Mouse (Mus musculus): ENCODE data around the gene Ddrgk1.

Ddrgk1 gene

DNA sequence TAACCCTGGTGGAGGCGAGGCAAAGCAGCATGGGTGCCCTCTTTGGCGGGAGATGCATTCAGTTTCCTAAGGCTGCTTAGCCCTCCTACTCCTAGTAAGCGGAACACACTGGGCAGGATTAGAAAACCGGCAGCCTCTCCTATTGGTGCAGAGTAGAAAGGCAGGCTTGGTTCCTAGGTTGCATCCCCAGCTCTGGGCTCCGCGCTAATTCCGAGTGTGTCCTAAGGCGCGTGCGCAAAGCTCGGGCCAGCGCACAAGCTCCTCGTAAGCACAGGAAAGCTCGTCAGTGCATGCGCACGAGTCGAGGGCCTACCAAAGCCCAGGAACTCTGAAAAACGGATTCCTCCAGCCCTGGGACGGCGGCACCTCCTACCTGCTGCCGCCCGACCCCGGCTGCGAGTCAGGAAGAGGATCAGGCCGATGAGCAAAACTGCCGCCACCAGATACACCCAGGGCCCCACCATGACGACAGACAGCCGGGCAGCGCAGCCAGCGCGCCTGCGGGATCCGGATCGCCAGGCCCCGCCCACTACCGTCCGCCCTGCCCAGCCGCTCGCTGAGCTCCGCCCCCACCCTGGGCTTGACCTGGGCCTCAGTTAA lies at the start of gene Ddrgk1:
Gene Ddrgk1, minus strand, starts transcription at position 558 of the 600 bp plus-strand sequence.
- DNase-seq (ENCODE audit: low spot score) = peak; percentile 91

GRCm38 (mm10) chr2:130707057-130707456 lies 42.6 kb upstream of the Ddrgk1 start:
- no peak for DNase-seq (ENCODE audit: low spot score)

DNA sequence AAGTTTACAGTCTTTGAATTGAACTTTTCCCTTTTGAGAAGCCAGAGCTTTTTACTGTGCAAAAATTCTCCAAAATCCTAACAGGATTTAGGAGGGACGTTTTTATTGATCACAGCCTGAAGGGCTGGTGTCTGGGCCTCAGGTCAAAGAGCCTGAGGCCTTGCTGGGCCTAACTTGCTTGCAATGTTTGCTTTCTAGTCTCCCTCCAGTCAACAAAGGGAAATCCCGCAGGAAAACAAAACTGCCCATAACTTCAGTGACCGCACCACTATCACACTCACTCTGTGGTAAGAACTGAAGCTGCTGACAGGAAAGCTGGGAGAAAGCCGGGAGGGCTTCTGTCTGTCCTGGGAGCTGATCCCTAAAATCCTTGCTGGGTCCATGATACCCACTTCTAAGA lies 42.1 kb upstream of the Ddrgk1 start:
- no peak for DNase-seq (ENCODE audit: low spot score)

DNA sequence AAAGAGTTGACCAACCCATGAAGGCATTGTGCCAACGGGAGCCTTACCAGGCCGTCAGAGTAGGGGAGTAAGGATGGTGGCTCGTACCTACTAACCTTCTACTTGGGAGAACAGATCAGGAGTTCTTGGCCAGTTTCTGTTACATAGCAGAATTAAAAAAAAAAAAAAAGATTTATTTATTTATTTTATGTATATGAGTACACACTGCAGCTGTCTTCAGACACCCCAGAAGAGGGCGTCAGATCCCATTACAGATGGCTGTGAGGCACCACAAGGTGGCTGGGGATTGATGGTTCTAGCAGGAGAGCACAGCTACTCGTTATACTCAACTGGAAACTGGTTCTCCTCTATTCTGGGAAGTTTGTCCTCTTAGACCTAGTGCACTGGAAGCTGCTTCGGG lies 40.7 kb upstream of the Ddrgk1 start:
- DNase-seq (ENCODE audit: low spot score) = no peak

- DNase-seq (ENCODE audit: low spot score) = no peak
These were observed 39.9 kb upstream of the Ddrgk1 start for GRCm38 (mm10) chr2:130704040-130705001.

- DNase-seq (ENCODE audit: low spot score) = no peak
These were observed 33.4 kb upstream of the Ddrgk1 start for GRCm38 (mm10) chr2:130697821-130698266.

GRCm38 (mm10) chr2:130697153-130697810 lies 32.8 kb upstream of the Ddrgk1 start, which contains the start of gene Slc4a11:
Slc4a11 (minus strand) TSS chr2:130697519.
- peak; percentile 65 for DNase-seq (ENCODE audit: low spot score)

DNA sequence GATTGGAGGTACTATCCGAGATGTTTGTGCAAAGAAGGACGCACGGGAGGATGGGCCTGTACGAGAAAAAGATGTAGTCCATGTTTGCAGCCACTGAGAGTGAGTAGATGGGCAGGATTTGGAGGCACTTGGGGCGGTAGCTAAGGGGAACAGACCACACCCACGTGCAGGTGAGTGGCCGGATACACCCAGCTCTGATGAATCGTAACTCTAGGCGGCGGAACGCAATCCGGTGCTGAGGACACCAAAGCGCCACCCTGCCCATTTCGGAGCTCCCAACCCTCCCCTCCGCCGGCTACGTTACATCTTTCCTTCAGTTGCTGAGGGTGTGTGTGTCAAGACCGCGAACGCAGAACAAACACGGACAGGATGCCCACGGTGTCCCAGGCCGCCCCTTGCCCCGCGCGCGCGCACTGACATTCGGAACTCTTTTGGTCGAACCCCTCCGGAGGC lies 32.3 kb upstream of the Ddrgk1 start:
- no peak for DNase-seq (ENCODE audit: low spot score)

DNA sequence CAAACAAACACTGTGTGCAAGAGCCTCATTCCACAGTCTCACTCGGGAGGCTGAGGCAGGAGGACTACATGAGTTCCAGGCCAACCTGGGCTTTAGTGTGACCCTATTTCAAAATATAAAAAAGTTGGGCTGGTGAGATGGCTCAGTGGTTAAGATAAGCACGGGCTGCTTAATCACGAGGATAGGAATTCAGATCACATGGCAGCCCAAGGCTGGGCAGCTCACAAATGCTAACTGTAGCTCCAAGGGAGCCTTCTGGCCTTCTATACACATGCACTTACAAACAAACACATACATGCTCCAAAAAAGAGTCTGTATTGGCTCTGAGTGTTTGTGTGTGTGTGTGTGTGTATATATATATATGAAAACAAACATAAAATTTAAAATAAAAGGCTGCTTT lies 29.1 kb upstream of the Ddrgk1 start:
- no peak for DNase-seq (ENCODE audit: low spot score)

DNA sequence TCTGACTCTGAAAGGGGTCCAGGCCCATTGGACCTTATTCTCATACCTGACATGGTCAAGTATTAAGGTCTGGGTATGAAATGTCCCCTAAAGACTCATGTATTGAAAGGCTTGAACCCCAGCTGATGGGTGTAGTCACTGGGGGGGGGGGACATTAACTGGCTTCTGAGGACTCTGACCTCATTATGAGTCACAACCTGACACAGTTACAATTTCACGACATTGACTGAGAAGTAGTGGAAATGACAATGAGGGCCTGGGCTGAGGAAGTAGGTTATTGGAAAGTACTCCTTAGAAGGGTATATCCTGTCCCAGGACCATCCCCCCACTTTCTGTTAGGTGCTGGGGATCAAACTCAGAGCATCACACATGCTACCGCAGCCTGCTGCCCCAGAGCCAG lies 24.6 kb upstream of the Ddrgk1 start:
- no peak for DNase-seq (ENCODE audit: low spot score)

- DNase-seq (ENCODE audit: low spot score) = no peak
These were observed 21.0 kb upstream of the Ddrgk1 start for GRCm38 (mm10) chr2:130685426-130685825.

GRCm38 (mm10) chr2:130681531-130681930 lies 17.1 kb upstream of the Ddrgk1 start:
- no peak for DNase-seq (ENCODE audit: low spot score)

GRCm38 (mm10) chr2:130679899-130680298 lies 15.4 kb upstream of the Ddrgk1 start:
- no peak for DNase-seq (ENCODE audit: low spot score)

DNA sequence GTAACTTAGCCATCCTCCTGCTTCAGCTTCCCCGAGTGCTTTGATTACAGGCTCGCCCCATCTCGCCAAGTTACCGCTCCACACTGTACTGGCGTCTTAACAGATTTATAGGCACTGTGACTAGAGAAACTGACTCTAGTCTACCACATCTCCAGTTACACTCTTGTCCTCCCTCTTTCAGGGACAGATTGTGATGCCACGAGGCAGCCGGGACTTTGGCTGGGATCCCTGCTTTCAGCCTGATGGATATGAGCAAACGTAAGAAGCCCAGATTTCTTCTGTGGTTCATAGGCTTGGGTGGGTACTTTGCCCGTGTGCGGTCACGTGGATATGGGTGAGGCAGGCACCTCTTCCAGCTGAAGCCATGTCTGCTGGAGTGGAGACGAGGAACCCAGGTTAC lies 14.7 kb upstream of the Ddrgk1 start:
- no peak for DNase-seq (ENCODE audit: low spot score)

GRCm38 (mm10) chr2:130677211-130677610 lies 12.8 kb upstream of the Ddrgk1 start:
- DNase-seq (ENCODE audit: low spot score) = peak; percentile 82

DNA sequence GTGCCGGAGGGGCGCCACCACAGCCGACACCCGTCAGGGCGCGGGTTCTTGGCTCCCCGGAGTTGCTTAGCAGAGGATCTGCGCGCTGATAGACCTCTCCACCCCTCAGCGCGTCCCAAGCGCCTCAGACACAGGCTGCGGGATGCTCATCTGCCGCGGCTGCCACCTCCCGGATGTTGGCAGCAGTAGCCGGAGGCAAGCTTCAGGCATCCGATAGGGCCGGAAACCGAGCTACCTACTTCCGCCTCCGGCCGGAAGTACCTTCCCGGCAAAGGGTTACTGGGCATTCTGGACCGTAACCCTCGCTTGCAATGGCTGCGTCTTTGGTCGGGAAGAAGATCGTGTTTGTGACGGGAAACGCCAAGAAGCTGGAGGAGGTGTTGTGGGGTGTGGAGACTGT lies 3.1 kb upstream of the Ddrgk1 start, which contains the start of gene Itpa:
Gene Itpa, plus strand, starts transcription at position 52 of the 400 bp plus-strand sequence.
- peak; percentile 89 for DNase-seq (ENCODE audit: low spot score)

DNA sequence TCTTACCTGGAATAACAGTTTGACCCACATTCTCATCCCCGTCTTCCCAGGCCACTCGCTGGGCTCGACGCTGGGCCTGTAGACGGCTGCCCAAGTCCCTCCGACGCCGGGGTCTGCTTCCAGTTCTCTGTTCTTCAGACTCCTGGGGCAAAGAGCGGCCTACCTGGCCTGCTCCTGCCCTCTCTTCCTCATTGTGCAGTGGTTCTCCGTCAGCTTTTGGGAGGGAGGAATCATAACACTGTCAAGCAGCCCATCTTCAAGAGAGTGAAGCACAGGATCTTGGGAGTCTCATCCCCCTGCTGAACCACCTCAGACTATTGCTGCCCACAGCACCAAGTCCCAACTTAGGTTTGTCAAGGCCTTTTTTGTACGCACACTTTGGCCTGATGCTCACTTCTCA lies 1.1 kb downstream of the Ddrgk1 start:
- no peak for DNase-seq (ENCODE audit: low spot score)

GRCm38 (mm10) chr2:130658530-130658929 lies 5.9 kb downstream of the Ddrgk1 start:
- no peak for DNase-seq (ENCODE audit: low spot score)

GRCm38 (mm10) chr2:130657541-130657940 lies 6.9 kb downstream of the Ddrgk1 start:
- DNase-seq (ENCODE audit: low spot score) = no peak

DNA sequence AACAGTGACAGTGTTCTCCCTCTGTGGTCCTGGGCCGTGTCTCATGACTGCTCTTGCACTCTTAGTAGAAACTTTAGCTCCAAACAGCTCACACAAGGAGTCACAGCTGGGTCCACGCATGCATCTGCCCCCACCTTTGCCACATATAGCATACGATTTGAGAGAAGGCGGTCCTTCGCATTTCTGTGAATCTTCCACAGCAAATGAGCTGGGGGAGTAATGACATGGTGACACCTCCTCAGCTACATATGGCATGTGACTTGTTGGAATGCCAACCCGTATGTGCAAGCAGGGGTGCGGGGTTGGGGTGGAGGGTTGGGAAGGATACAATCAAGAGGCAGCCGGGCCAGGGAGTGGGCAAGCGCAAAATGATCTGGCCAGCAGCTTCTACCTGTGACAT lies 7.9 kb downstream of the Ddrgk1 start:
- DNase-seq (ENCODE audit: low spot score) = no peak

DNA sequence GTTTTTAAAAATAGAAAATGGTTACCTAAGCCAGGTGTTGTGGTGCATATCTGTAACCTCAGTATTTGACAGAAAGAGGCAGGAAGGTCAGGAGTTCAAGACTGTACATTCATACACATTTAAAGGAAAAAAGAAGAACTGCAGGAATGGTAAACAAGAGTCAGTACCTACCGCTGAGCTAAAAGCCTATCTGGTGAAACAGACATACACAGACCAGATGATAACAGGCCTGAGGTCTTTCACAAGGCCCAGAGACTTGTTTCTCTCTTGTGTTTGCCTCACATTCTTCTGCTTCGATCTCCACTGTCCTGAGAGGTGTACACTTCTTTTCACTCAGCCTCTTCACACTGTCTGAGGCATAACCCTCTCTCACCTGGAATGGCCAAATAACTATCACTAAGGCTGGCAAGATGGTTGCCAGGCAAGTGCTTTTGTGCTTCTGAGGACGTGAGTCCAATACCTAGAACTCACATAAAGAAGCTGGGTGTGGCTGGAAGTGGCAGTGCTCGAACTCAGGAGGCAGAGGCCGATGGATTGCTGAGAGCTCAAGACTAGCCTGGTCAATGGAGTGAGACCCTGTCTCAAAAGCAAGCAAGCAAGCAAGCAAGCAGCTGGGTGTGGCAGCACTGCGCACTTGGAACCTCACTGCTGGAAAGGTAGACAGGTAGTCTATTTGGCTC lies 8.7 kb downstream of the Ddrgk1 start:
- DNase-seq (ENCODE audit: low spot score) = no peak

- no peak for DNase-seq (ENCODE audit: low spot score)
These were observed 10.7 kb downstream of the Ddrgk1 start for GRCm38 (mm10) chr2:130653760-130654159.

All from testis, postnatal 14 days (tissue).